Mouse (Mus musculus): ENCODE measurements at regions not wholly inside any gene's neighbourhood (a gene's known extent, or its start where the extent isn't known, plus 50 kb on each side); places are given as distances from the start of the nearest gene placed in this dataset.

DNA sequence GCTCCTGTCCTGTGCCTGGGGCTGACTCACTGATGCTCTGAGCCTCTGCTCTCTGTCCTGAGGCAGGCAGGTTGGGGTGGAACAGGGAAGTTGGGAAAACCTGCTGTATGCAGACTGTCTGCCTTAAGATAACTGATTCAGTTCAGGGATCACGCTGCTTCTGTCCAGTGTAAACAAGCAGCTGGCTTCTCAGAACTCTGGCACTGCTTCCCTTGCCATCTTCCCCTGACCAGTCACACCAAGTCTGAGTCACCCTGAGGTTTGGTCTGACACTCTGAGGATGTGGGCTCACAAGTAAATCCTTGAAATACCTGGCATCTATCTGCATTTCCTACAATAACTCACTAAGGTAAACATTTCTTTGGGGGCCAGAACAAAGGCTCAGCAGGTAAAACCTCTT lies 58.1 kb upstream of the Zfand6 start:
- Histone ChIP-seq H3K4me3 (ENCODE audit: extremely low read depth, insufficient read depth, insufficient read length) (no peak overlapping the region), H3K36me3 (ENCODE audit: control insufficient read depth, insufficient read depth, low read length) (no peaks in the 10 kb centered on the region), H3K4me1 (ENCODE audit: control insufficient read depth, insufficient read depth, insufficient read length) (no peaks in the 10 kb centered on the region), H3K27ac (ENCODE audit: insufficient read depth, low read length) (no peak overlapping the region), H3K27me3 (ENCODE audit: control insufficient read depth, insufficient read depth, low read length) (0 out of 2 replicates have a peak, but pooled peaks cover 2% of the 10 kb centered on the region)
- WGBS: 59% methylated on average over 1 of the region's 1 CpGs
- no peak for TF ChIP-seq POLR2A (IDR thresholded peaks at IDR 0.05; ENCODE audit: low read depth, low read length)
- no peak for TF ChIP-seq CTCF (IDR thresholded peaks at IDR 0.05; ENCODE audit: extremely low read depth, insufficient read depth, insufficient read length, insufficient replicate concordance)
- DNase-seq (ENCODE audit: low read depth in 1 of 2, low spot score in 2 of 2): no peak

DNA sequence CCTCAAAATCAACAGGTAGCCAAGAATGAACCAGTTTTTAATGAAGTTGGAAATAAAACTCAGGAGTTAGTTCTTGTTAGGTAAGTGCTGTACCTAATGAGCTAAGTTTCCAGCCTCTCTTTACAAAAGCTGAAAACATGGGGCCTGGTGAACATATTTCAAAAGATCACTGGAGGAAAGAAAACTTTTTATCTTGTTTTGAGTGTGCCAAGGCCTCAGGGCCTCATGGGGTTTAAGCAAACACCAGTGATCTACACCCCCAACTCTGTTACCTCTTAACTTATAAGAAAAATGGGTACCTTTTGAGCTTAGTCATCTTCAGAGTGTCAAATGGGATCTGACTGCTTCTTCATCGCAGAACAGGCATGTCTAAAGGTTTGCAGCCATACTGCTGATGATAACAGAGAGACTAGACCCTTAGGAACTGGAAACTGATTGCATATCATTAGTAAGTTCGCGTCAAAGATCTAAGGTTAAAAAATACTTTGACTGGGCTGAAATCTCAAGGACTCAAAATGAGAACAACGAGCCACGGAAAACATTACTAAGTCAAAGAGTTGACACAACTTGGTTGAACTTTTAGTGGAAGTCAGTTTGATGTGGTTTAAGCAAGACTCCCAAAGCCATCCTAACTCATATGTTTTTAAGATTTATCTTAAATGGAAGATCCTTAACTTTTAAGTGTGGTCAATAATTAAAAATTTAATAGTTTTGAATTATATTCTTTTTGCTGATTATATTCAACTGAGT lies 54.7 kb upstream of the Zfand6 start:
- Histone ChIP-seq H3K36me3 (ENCODE audit: control insufficient read depth, insufficient read depth, low read length) (no peaks in the 10 kb centered on the region), H3K27ac (ENCODE audit: insufficient read depth, low read length) (no peak overlapping the region), H3K27me3 (ENCODE audit: control insufficient read depth, insufficient read depth, low read length) (0 out of 2 replicates have a peak, but pooled peaks cover under 1% of the 10 kb centered on the region), H3K4me1 (ENCODE audit: control insufficient read depth, insufficient read depth, insufficient read length) (no peaks in the 10 kb centered on the region), H3K4me3 (ENCODE audit: extremely low read depth, insufficient read depth, insufficient read length) (no peak overlapping the region)
- TF ChIP-seq CTCF (IDR thresholded peaks at IDR 0.05; ENCODE audit: extremely low read depth, insufficient read depth, insufficient read length, insufficient replicate concordance) (no peak), POLR2A (IDR thresholded peaks at IDR 0.05; ENCODE audit: low read depth, low read length) (no peak)
- WGBS: 83% methylated on average over 5 of the region's 5 CpGs
- DNase-seq (ENCODE audit: low read depth in 1 of 2, low spot score in 2 of 2): no peak

DNA sequence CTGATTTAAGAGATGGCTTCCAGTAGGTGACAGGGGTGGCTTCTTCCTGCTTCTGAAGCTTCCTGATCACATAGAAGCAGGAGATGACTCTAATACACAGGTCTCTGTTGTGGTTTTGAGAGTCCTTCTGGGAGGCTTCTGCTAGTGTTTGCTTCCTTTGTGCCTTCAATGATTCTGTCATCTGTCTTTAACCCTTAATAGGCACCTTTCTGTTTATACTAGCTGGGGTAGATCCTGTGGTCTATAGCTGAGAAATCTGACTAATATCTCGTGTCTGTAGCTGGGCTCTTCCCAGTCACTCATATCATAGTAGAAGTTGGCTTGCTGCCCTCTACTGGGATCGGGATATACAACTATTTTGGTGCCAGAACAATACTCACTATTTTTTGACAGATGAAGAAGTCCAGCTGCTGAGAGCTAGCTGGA lies 50.2 kb upstream of the Zfand6 start:
- H3K4me3 ChIP-seq (ENCODE audit: extremely low read depth, insufficient read depth, insufficient read length): no peak overlapping the region
- TF ChIP-seq POLR2A (IDR thresholded peaks at IDR 0.05; ENCODE audit: low read depth, low read length) (no peak), CTCF (IDR thresholded peaks at IDR 0.05; ENCODE audit: extremely low read depth, insufficient read depth, insufficient read length, insufficient replicate concordance) (no peak)
- no peaks in the 10 kb centered on the region for H3K36me3 ChIP-seq (ENCODE audit: control insufficient read depth, insufficient read depth, low read length)
- H3K4me1 ChIP-seq (ENCODE audit: control insufficient read depth, insufficient read depth, insufficient read length): no peaks in the 10 kb centered on the region
- no peak overlapping the region for H3K27ac ChIP-seq (ENCODE audit: insufficient read depth, low read length)
- no peak for DNase-seq (ENCODE audit: low read depth in 1 of 2, low spot score in 2 of 2)
- no peaks in the 10 kb centered on the region for H3K27me3 ChIP-seq (ENCODE audit: control insufficient read depth, insufficient read depth, low read length)
- 7% methylated on average over 2 of the region's 2 CpGs for WGBS
